Mouse (Mus musculus) stomach, postnatal 0 days (tissue): ENCODE measurements around the gene Adgrl2. TPM values are rescaled to one million over a fixed set of nuclear protein-coding genes. Genes with fewer than 3 reads are reported as not detected.

ENCODE experiments used
- ATAC-seq: fragments of 200-750 bp; cut with Nextera tagmentation; 2 replicates; pipeline ENCODE4 v1.8.0; 2017; ENCODE audit not compliant: low FRiP score, low TSS enrichment
- DNase-seq: peaks from one replicate; pipeline ENCODE4 v3.0.0-alpha.2; 2016; ENCODE audit warnings: low spot score
- H3K27ac ChIP-seq: fragments of 300-500 bp; sonication (generic); replicated peaks from 2 replicates; pipeline ENCODE4 v1.5.1; 2014; ENCODE audit warnings: mild to moderate bottlenecking, control low read depth
- H3K27me3 ChIP-seq: fragments of 300-500 bp; sonication (generic); 2 replicates; pipeline ENCODE4 v1.6.1; 2014; ENCODE audit warnings: low read length; ENCODE audit not compliant: control insufficient read depth, insufficient read depth
- H3K36me3 ChIP-seq: fragments of 300-500 bp; sonication (generic); 2 replicates; pipeline ENCODE4 v1.6.1; 2014; ENCODE audit warnings: low read length, mixed read lengths; ENCODE audit not compliant: control insufficient read depth, insufficient read depth
- H3K4me1 ChIP-seq: fragments of 300-500 bp; sonication (generic); replicated peaks from 2 replicates; pipeline ENCODE4 v1.6.1; 2014; ENCODE audit warnings: antibody characterized with exemption; ENCODE audit not compliant: control insufficient read depth, insufficient read depth
- H3K4me2 ChIP-seq: fragments of 300-500 bp; sonication (generic); replicated peaks from 2 replicates; pipeline ENCODE4 v1.6.1; 2014; ENCODE audit warnings: low read depth, mild to moderate bottlenecking, control low read depth, moderate library complexity
- H3K4me3 ChIP-seq: fragments of 300-500 bp; sonication (generic); 2 replicates; pipeline ENCODE4 v1.5.1; 2014; ENCODE audit warnings: low read depth, low read length, control low read depth
- H3K9ac ChIP-seq: fragments of 300-500 bp; sonication (generic); 2 replicates; pipeline ENCODE4 v1.6.1; 2014; ENCODE audit warnings: mild to moderate bottlenecking, low read length, control low read depth, mixed read lengths
- H3K9me3 ChIP-seq: fragments of 300-500 bp; sonication (generic); 2 replicates; pipeline ENCODE4 v1.6.1; 2016; ENCODE audit warnings: low read length; ENCODE audit not compliant: control insufficient read depth
- CTCF ChIP-seq: IDR thresholded peaks from 2 replicates; pipeline ENCODE4 v1.5.1; 2016; ENCODE audit warnings: antibody characterized with exemption, low read depth, mild to moderate bottlenecking, moderate library complexity
- EP300 ChIP-seq: optimal IDR thresholded peaks from 2 replicates; pipeline ENCODE3; 2016; ENCODE audit warnings: antibody characterized with exemption
- WGBS: fragments of 180-500 bp; shearing (Covaris S2); extraction: QIAGEN DNeasy Blood & Tissue Kit; methylation state at CpG from one replicate; pipeline ENCODE4 v1.1.7; 2014; 5-methylcytosine and 5-hydroxymethylcytosine counted together
- polyA plus RNA-seq: library from polyadenylated mRNA; unstranded; fragments of >200 nt; fragmentation: Nextera tagmentation; extraction: Ambion mirVana; gene quantifications from 2 replicates; pipeline ENCODE4 v1.2.1, GENCODE M21; 2015

Adgrl2 gene
- polyA plus RNA-seq, 1 experiment from 2014 or later = 34.3 TPM

DNA sequence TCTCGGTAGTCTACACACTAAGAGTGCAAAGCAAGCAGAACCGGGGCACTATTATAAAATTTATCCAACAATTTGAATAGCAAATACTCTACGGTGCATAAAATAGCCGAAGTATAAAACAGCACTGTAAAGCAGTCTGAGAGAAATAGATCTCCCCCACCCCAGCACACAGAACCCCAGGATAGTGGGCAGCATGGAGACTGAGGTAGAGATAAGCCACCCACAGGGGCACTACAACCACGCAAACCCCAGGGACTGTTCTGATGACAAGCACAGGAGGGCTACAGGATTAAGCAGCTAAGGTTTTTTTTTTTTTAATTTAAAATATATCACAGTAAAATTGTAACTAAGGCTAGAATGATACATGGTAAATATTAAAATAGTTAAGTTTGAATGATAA lies 123.7 kb downstream of the Adgrl2 start:
- H3K4me1 ChIP-seq = no peaks in the 10 kb centered on the region
- H3K27ac ChIP-seq = no peak overlapping the region
- ATAC-seq = no peak
- H3K4me2 ChIP-seq = no peak overlapping the region
- no peaks in the 10 kb centered on the region for H3K36me3 ChIP-seq
- no peaks in the 10 kb centered on the region for H3K27me3 ChIP-seq
- no peak overlapping the region for H3K4me3 ChIP-seq
- no peak for TF ChIP-seq CTCF
- no peak for TF ChIP-seq EP300
- H3K9ac ChIP-seq = no peak overlapping the region
- WGBS = 90% methylated on average over 5 of the region's 5 CpGs
- no peaks in the 10 kb centered on the region for H3K9me3 ChIP-seq
- DNase-seq = no peak

DNA sequence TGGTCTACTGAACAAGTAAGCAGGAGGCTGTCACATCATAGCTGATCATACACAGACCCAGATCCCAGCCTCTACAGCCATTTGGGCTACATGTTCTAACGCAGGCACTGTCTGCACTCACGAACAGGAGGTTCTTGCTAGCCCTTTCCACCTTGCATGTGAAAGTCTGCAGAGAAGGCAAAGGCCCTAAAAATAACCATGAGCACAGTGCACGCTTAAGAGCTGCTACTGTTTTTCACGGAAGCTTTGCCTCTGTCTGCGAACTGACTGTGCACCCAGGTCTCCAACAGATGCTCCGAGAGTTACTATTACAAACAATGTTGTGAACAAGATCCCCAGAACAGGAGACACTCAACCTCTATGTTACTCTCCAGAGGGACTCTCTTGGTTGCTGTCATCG lies 124.3 kb downstream of the Adgrl2 start:
- Histone ChIP-seq H3K27me3 (no peaks in the 10 kb centered on the region), H3K27ac (no peak overlapping the region), H3K9me3 (no peaks in the 10 kb centered on the region), H3K4me1 (no peaks in the 10 kb centered on the region), H3K36me3 (no peaks in the 10 kb centered on the region), H3K9ac (no peak overlapping the region), H3K4me2 (no peak overlapping the region), H3K4me3 (no peak overlapping the region)
- ATAC-seq (no peak), DNase-seq (no peak)
- WGBS = 76% methylated on average over 7 of the region's 7 CpGs
- TF ChIP-seq EP300 (no peak), CTCF (no peak)

DNA sequence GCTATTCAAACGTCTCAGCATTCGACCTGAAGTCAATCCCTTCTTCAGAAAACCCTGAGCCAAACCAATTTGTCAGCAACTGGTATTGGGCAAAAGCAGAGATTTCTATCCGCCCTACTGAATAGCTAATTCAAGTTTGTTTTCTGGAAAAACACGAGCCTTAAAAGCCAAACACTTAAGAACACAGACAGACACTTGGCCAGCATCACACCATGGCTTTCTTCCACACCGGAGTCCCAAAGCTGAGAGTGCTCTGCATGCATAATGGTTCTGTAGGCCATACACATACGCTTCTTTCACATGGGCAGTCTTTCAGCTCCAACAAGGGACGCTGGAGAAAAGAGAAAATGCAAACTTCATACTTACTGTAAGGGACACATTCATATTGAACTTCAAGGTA lies 125.1 kb downstream of the Adgrl2 start:
- Histone ChIP-seq H3K36me3 (no peaks in the 10 kb centered on the region), H3K9ac (no peak overlapping the region), H3K4me2 (no peak overlapping the region), H3K4me1 (no peaks in the 10 kb centered on the region), H3K9me3 (no peaks in the 10 kb centered on the region), H3K27ac (no peak overlapping the region), H3K4me3 (no peak overlapping the region), H3K27me3 (no peaks in the 10 kb centered on the region)
- TF ChIP-seq CTCF = no peak
- TF ChIP-seq EP300 = no peak
- ATAC-seq (no peak), DNase-seq (no peak)
- WGBS = 71% methylated on average over 7 of the region's 7 CpGs

DNA sequence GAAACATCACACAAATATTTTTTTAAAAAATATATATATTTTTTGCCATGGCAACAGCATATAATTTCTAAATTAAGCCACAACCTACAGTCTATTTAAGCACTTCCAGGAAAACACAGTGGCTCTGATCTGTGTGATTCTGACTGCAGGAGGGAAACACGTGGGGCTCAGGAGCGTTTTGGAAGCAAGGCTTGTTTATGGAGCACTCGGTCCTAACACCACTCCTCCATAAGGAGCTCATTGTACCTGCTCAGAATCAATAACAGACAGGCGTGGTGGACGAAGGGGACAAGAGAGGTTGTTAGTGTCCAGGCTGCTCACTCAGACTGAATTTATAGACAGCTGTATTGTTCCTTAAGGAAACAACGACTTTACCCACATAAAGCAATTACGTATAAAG lies 128.5 kb downstream of the Adgrl2 start:
- no peaks in the 10 kb centered on the region for H3K27me3 ChIP-seq
- no peak overlapping the region for H3K4me2 ChIP-seq
- H3K4me1 ChIP-seq = no peaks in the 10 kb centered on the region
- H3K9me3 ChIP-seq = no peaks in the 10 kb centered on the region
- DNase-seq = no peak
- no peak overlapping the region for H3K4me3 ChIP-seq
- H3K36me3 ChIP-seq = 0 out of 2 replicates have a peak, but pooled peaks cover 8% of the 10 kb centered on the region
- TF ChIP-seq EP300 (no peak), CTCF (no peak)
- ATAC-seq = no peak
- H3K9ac ChIP-seq = no peak overlapping the region
- H3K27ac ChIP-seq = no peak overlapping the region
- WGBS = 66% methylated on average over 7 of the region's 7 CpGs

DNA sequence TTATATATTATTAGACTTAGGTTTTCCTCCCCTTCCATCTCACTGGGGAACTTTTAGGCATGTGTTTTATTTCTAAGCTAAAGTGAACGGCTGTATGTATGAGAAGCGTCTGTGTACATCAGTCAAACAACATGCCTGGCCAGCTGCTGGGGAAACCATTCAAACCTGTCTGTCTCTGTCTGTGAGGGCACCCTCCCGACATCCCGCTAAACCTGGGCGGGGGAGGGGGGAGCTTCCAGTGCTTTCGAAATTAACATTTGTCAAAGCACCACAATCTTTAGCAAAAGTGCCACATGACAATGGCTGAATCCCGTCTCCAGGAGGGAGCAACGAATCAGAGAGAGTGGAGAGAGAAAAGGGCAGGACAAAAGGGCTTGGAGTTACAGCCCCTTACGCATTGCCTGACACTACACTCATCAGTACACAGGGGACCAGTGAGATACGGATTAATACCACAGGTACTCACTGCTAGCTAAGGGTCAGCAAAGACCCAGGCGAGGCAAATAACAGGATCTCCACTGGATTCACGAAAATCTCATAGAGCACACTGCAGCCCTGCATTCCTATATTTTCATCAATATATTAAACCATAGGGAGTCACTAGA lies 135.9 kb downstream of the Adgrl2 start:
- Histone ChIP-seq H3K36me3 (peaks cover 10% of the 10 kb centered on the region; the same call in 1 of the 2 replicates), H3K27ac (no peak overlapping the region), H3K27me3 (no peaks in the 10 kb centered on the region), H3K4me3 (no peak overlapping the region), H3K4me1 (no peaks in the 10 kb centered on the region), H3K9ac (no peak overlapping the region), H3K9me3 (no peaks in the 10 kb centered on the region), H3K4me2 (no peak overlapping the region)
- 32% methylated on average over 12 of the region's 12 CpGs for WGBS
- TF ChIP-seq EP300 = no peak
- TF ChIP-seq CTCF = no peak
- ATAC-seq = no peak
- DNase-seq = no peak

DNA sequence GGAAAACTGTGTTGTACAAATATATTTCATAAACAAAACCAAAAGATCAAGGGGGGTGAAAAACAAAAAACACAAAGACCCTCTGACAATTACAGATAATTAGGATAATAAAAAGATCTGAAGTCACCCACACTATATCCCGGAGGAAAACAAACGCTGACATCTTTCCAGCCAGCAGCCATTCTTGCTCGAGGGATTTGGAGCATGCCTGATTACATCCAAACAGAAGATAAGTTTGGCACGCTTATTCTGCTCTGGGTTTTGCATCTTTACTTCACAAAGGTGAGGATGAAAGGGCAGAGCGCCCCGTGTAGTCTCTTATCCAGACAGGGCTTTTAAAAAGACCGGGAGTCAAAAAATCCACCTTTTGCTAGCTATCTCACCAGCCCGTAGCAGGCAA lies 137.0 kb downstream of the Adgrl2 start:
- Histone ChIP-seq H3K4me3 (no peak overlapping the region), H3K9me3 (no peaks in the 10 kb centered on the region), H3K4me2 (no peak overlapping the region), H3K4me1 (no peaks in the 10 kb centered on the region), H3K36me3 (peaks cover 7% of the 10 kb centered on the region; the same call in 1 of the 2 replicates), H3K27me3 (no peaks in the 10 kb centered on the region), H3K27ac (no peak overlapping the region), H3K9ac (no peak overlapping the region)
- no peak for DNase-seq
- 39% methylated on average over 8 of the region's 8 CpGs for WGBS
- no peak for ATAC-seq
- TF ChIP-seq CTCF (no peak), EP300 (no peak)
